Mouse (Mus musculus): ENCODE measurements at regions not wholly inside any gene's neighbourhood (a gene's known extent, or its start where the extent isn't known, plus 50 kb on each side); places are given as distances from the start of the nearest gene placed in this dataset.
A peak's percentile ranks its signal among the peaks of the same experiment; 100 is the strongest.
"Not testable (repeated sequence)": the region's sequence is repeated elsewhere in the genome, so short reads cannot be mapped to it uniquely, and the experiment has no call there.

- DNase-seq: no peak
- intact Hi-C loops (cut with DNase I): no loop called here
Observed at GRCm38 (mm10) chr9:76407549-76407948, 83.9 kb upstream of the Hcrtr2 start.

GRCm38 (mm10) chr9:76401897-76402670 is 78.4 kb upstream of the Hcrtr2 start:
- DNase-seq: not testable (repeated sequence)

GRCm38 (mm10) chr9:76400900-76401299 is 77.2 kb upstream of the Hcrtr2 start:
- intact Hi-C loops (cut with DNase I): no loop called here
- no peak for DNase-seq

More at GRCm38 (mm10) chr9:76401897-76402670, 78.4 kb upstream of the Hcrtr2 start:
- intact Hi-C loops (cut with DNase I): not testable (repeated sequence)

GRCm38 (mm10) chr9:76393763-76394162 is 70.1 kb upstream of the Hcrtr2 start:
- DNase-seq: no peak
- intact Hi-C loops (cut with DNase I): loop anchor here (5.0 kb wide), 1 partner anchor 269 kb away; no protein-coding TSS in a partner anchor

DNA sequence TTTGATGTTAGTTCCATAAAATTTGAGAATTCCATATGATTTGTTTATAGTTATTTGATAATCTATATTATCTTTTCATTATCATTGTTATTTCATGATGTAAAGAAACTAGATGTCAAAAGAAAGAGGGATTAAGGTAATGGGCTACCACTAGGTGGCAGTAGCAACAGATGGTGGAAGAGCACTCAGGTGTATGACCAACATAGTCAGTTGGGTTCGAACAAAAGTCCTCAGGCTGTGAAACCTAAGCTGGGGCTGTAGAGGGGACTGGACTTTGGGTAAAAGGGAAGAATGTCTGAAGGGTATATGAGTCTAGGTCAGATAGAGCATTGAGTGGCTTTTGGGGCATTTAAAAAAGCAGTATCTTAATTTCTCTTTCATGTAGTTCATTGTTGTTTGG is 67.2 kb upstream of the Hcrtr2 start:
- DNase-seq: peak; percentile 2 to 44

More for the DNA sequence above, 67.2 kb upstream of the Hcrtr2 start:
- intact Hi-C loops (cut with DNase I): loop anchor here (1.0 to 5.0 kb wide), 2 partner anchors 271 to 990 kb away; no protein-coding TSS in a partner anchor
